Mouse (Mus musculus) right cerebral cortex, postnatal 14 days (tissue): ENCODE results near the gene Erbin.

Experiments
- DNase-seq: peaks from one replicate; pipeline ENCODE4 v3.0.0; 2022

The Erbin gene

GRCm38 (mm10) chr13:103806210-103806851 lies 114.0 kb downstream of the Erbin start:
- peak; percentile 51 for DNase-seq

DNA sequence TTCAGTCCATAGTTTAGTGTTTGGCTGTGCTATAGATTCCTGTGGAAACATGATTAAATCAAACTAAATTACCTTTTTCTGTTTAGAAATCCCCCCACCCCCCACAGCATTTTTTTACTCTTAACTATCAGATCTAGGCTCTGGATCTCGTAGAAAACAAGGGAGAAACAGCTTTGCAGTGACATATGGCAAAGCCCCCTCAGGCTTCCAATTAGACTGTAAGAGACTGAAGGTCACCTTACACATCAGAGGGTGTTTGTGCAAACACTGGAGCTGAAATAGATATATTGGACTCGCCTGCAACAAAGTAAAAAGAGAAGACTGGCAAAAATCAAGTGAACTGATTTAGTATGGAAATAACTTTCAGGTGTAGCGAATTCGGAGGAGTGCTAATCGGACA lies 116.6 kb downstream of the Erbin start:
- DNase-seq = no peak

DNA sequence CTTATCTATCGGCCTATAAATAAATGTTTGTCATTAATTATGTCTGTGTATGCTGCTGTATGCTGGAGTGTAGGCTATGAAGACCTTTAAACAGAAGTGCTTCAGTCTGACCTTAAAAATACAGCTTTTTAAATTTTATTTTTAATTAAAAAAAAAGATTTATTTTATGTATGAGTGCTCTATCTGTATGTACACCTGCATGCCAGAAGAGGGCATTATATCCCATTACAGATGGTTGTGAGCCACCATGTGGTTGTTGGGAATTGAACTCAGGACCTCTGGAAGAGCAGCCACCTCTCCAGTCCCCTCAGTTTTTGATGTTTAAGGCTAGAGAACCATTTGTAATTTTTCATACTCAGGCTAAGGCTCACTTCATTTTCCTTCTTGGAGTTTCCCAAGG lies 119.3 kb downstream of the Erbin start:
- DNase-seq = no peak

- DNase-seq = no peak
These were observed 125.4 kb downstream of the Erbin start for GRCm38 (mm10) chr13:103794688-103795543.

DNA sequence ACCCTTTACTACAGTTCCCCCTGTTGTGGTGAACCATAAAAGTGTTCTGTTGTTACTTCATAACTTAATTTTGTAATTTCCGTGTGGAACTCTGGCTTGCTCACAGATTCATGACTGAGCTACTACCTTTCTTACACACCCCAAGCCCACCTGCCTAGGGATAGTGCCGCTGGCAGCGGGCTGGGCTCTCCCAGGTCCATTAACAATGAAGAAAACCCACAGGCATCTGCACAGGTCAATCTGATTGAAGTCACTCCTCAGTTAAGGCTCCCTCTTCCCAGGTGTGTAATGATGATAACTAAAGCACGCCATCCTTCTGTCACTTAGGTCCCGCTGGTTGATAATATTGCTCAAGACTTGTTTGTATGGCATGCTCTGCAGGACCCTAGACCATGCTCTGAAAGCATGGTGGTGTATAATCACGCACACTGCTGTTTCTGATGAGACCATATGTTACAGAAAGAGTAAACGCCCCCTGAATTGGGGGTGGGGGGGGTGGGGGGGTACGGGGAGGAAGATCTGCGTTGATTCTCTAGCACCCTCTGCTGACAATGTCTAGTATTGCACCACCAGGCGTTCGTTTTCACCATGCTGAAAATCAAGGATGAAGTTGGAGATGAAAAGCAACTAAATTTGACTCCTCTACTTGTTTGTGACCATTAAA lies 140.3 kb downstream of the Erbin start:
- DNase-seq = peak; percentile 35

GRCm38 (mm10) chr13:103777126-103777525 lies 143.2 kb downstream of the Erbin start:
- DNase-seq = no peak

GRCm38 (mm10) chr13:103774119-103774757 lies 146.1 kb downstream of the Erbin start, which contains the start of gene Srek1:
Srek1 (minus strand) TSS chr13:103774608.
- DNase-seq = peak; percentile 97

DNA sequence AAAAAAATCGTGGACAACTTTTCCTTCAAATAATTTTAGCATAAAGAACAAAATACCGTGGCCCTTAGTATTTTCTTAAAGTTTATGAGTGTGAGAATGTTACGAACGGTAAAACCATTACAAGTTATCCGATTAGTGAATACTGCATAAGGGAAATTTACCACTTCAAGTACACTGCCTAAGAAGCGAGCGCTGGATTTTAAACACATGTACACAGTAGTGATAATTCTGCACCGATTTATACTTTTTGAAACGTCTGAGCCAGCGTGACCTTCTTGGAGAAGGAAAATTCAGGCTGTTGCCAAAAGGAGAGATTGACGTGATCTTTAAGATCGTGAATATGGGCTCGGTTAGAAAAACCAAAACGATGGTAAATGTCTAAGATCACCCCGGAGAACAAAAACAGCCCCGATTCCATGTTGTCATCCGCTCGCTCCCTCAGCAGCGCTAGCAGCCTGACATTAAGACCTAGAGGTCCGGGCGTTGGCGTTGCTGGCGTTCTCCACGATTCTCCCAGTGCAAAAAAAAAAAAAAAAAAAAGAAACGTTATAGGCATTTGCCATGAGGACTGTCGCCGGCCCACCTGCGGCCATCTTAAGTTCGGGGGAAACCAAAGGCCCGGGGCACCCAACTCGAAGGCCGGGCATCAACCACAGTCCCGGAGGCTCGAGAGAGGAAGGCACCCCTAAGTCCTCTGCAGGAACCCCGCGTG lies 146.8 kb downstream of the Erbin start:
- no peak for DNase-seq

- peak; percentile 17 for DNase-seq
These were observed 147.4 kb downstream of the Erbin start for GRCm38 (mm10) chr13:103772917-103773316.

DNA sequence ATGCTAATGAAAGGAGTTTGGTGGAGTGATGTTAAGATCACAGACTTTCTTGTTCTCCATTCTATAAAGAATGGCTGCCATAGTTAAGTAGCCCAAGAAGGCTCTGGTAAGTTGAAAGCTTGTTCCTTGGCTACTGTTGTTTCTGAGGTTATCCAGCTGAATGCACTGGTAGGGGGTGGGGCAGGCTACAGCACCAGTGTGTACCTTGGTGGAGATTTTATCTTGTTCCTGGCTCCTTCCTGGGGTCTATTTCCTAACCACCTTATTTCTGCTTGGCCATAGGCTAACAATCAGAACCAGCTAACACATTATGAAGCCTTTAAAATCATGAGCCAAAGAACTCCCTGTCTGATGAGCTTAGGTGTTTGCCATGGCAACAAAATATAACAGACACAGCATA lies 149.5 kb downstream of the Erbin start:
- no peak for DNase-seq
